Mouse (Mus musculus) layer of hippocampus, adult 18-20 months (tissue): Measurements from ENCODE around the gene Eef1g. TPM values are rescaled to one million over a fixed set of nuclear protein-coding genes. Genes with fewer than 3 reads are reported as not detected.
"Not testable (repeated sequence)": the region's sequence is repeated elsewhere in the genome, so short reads cannot be mapped to it uniquely, and the experiment has no call there.

Experiments used
- DNase-seq, 2 experiments: peaks; one replicate each; pipeline ENCODE4 v3.0.0; 2022; ENCODE audit warnings: low spot score in 2 of 2
- total RNA-seq, 2 experiments: library from RNA; stranded (reverse); gene quantifications; 2 replicates each; pipeline ENCODE4 v1.2.3; 2021

Eef1g gene
- total RNA-seq, 2 experiments from 2014 or later = 257 to 269 TPM

DNA sequence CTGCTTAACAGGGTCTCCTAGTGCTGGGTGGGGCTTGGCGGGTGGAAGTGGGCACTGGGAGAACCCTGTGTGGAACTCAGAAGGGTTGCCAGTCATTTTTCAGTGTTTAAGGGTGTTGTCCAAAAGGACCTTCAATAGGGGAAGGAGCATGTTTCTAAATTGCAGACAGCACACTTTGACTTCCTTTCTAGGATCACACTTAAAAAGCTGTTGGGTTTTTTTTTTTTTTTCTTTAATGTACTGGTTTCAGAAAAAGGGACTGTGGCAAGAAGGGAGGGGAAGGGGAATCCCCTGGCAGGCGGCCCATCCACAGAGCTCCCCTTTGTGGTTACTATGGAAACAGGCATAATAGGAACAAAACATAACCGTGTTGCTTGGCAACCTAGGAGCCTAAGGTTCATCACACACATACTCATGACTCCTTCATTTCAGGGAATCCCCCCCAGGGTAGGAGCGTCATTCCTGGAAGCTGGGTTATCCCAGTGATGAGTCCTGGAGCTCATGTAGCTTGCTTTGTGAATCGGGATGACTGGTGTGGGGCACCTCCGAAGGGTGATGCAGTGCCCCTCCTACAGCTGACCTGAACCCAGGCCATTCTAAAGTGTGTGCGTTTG is 17.5 kb downstream of the Eef1g start:
- DNase-seq = peak in 1 of 2 experiments; percentile 59

- no peak for DNase-seq
Measured at GRCm38 (mm10) chr19:8985891-8986290, 19.1 kb downstream of the Eef1g start.

- DNase-seq = no peak
Measured at GRCm38 (mm10) chr19:8987816-8988215, 21.0 kb downstream of the Eef1g start.

DNA sequence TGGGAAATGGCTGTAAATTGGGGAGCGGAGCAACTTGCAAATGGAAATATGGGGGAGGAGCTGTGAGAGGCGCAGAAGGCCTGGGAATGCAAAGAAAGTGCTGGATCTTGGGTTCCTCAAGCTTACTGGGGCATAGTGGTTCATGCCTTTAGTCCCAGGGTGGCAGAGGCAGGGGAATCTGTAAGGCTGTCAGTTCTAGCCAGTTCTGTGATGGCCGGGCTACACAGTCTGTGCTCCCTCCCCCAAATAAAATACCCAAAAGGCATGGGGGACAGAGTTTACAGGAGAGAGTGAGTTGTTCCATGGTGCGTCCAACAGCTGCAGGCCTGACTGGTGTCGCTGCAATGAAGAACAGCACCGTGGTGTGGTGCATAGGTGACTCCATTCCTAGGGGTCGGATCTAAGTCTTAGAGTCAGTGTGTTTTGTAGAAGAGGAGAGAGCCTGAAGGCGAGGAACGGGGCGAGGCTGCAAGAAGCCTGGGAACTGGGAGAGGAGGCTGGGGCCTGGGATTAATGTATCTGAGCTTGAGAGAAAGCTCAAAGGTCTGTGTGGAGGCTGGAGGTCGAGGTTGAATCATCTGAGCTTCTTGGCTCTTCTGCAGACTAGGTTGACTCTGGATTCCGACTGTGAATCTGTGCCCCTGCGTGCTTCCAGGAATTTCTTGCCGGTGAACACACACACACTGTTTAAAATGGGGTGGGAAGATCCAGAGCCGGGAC is 21.7 kb downstream of the Eef1g start:
- no peak for DNase-seq

DNA sequence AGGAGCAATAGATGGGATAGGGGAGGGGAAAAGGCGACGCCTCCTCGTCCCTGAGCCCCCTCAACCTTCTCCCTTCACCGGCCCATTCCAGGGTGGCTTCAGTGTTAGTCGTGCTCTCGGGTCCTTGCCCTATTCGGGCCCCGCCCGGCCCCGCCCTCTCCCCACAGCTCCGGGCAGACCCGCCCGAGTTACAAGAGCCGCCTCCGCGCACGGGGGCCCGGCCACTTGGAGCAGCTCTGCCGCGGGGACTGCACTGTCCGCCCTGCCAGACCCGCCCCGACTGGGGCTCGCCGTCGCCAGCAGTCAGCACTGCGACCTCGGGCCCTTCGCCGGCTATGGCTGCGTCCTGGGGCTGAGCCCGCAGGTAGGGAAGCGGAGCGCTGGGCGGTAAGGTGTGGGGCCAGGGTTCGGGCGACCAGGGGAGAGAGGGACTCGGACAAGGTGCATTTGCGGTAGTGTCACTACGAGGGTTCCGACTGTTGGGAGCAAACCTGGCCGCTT is 22.3 kb downstream of the Eef1g start, which contains the start of gene Ahnak:
Ahnak (plus strand) TSS at position 219 of the 501 bp plus-strand sequence.
- no peak for DNase-seq

GRCm38 (mm10) chr19:8989567-8990431 is 23.0 kb downstream of the Eef1g start:
- no peak for DNase-seq

GRCm38 (mm10) chr19:8990432-8991102 is 23.7 kb downstream of the Eef1g start:
- DNase-seq = no peak

DNA sequence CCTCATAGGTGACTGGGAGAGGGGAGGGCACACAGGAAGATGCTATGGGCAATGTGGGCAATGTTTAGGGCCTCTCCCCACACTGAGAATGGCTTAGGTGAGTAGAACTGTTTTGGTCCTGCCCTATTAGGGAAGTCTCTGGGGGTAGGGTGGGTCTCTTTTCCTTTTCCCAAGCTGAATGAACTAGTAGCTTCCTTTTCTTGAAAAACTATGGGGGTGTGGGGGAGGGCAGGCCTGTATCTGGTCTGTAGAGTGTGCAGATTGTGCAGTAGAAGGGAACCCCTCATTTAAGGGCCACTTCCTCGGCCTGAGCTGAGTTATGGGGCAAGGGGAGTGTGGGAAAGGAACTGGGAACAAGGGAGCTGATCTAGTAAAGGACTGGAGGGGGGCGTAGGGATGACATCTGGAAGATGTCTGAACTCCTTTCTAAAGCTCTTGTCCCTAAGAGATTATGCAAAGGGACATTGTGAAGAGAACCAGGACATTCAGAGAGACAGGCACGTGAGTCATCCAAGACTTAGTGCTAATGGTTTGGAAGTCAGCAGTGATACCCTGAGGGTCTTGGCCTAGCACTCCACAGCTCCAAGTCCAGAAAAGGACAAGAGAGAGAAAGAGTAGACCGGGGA is 24.5 kb downstream of the Eef1g start:
- DNase-seq = no peak

- no peak for DNase-seq
Measured at GRCm38 (mm10) chr19:8991871-8992735, 25.3 kb downstream of the Eef1g start.

DNA sequence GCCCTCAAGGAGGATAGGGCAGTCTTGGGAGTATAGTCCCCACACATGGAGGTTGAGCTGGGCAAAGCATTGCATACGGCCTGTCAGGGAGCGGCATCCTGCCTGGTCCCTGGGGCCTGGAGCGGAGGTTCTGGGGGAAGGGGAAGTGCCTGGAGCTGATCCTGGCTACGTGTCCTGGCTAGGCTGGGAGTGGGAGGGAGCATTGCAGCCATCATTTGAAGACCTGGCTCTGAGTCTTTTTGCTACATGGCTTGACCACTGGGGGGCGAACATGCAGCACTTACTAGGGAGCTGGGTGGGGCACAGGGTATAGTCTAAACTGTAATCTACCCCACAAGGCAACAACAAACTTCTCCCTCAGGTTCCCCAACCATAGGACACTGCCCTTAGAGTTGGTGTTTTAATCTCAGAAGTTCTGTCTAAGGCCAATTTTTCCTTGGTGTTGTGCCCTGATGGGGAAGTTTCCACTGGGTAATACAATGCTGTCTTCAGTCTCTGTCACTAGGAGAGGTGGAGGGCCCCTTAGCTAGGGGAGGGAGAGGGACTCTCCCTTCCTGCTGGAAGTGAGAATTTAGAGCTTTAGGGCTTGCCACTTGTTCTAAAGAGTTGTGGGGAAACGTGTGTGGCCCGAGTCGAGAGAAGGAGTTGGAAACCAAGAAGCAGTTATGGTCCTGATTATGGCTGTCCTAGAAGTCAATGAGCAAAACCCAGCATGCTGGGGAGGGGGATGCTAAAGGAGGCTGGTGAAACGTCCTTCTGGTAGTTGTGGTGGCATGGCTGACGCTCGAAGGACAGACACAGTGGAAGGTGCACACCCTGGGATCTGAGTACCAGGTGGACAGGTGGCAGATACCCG is 26.2 kb downstream of the Eef1g start:
- peak; percentile 45 to 78 for DNase-seq

- DNase-seq = no peak
Measured at GRCm38 (mm10) chr19:8993625-8993912, 26.7 kb downstream of the Eef1g start.

GRCm38 (mm10) chr19:8994813-8995607 is 28.2 kb downstream of the Eef1g start:
- DNase-seq = no peak

DNA sequence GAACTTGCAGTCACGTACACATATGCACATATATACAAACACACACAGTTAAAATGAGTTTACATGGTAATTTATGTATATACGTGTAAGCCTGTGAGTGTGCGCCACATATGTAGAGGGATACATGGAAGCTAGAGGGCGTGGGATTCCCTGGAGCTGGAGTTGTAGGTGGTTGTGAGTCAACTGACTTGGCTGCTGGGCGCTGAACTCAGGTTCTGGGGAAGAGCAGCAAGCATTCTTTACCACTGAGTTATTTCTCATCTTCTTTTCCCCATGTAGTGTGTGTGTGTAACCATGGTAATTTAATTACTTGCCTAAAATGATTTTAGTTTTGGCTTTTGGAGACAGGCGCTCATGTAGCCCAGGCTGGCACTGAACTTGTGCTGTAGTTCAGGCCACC is 29.8 kb downstream of the Eef1g start:
- no peak for DNase-seq

GRCm38 (mm10) chr19:8997546-8997945 is 30.7 kb downstream of the Eef1g start:
- no peak for DNase-seq

- no peak for DNase-seq
Measured at GRCm38 (mm10) chr19:8998546-8998945, 31.7 kb downstream of the Eef1g start.

DNA sequence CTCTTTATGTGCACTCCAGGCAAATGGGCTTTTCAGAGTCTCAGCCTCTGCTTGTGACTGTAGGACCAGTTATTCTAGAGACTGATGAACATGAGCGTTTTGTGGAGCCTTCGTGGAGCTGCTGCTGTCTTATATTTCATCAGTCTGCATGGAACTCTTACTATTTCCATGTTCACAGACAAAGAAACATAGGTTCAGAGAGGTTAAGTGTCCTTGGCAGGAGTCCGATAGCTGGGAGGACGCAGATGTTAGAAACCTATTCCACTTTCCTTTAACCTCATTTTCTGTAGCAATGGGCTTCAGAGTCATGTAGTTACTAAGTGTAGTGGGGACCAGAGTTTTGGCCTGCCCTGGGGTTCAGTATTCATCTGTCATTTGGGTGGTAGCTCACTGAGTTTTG is 32.4 kb downstream of the Eef1g start:
- no peak for DNase-seq

- DNase-seq = not testable (repeated sequence)
Measured at GRCm38 (mm10) chr19:9006915-9007314, 40.1 kb downstream of the Eef1g start.

- no peak for DNase-seq
Measured at GRCm38 (mm10) chr19:9019298-9019697, 52.5 kb downstream of the Eef1g start.
